Mouse (Mus musculus) thymus, postnatal 25 days (tissue): ENCODE data around the gene Usp2.
A peak's percentile ranks its signal among the peaks of the same experiment; 100 is the strongest.

Source experiments
- DNase-seq: peaks from one replicate; pipeline ENCODE4 v3.0.0; 2022

Gene Usp2

DNA sequence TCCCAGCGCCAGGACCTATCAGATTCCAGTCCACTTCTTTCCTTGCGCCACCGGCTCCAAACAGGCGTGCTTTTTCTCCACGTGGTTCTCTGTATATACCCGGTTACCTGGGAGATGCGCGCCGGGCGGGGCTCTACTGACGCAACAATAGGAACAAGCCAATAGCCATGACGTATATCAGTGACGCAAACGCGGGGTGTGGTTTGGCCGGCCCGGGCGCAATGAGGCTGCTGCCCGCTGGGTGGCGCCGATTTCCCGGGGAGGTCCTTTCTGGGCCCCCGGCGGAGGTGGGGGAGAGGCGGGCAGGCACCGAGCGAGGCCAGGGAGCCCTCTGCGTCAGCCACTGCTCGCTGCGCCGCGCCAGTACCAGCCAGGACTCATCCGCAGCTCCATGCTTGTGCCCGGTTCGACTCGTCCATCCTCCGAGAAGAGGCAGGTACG lies at the start of gene Usp2:
Usp2 (plus strand) TSS at position 237 of the 441 bp plus-strand sequence.
- peak; percentile 100 for DNase-seq

GRCm38 (mm10) chr9:44017846-44018245 lies 49.0 kb upstream of the Usp2 start:
- DNase-seq = peak; percentile 45

DNA sequence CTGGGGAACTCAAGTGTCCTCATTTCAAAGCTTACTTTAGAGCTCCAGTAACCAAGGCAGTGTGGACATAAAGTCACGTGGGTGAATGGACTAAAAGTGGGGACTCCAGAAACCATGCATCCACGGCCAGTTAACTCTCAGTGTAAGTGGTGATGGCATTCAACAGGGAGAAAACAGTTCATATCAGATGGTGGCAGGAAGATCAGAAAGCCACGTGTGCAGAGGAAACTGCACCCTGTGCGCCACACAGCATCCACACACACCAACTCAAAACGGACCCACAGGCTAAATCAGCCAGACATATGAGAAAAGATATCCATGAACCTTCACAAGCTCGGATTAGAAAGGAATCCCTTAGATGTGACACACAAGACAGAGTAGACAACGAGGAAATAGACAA lies 46.8 kb upstream of the Usp2 start:
- peak; percentile 71 for DNase-seq

GRCm38 (mm10) chr9:44022100-44022847 lies 44.5 kb upstream of the Usp2 start:
- DNase-seq = peak; percentile 82

GRCm38 (mm10) chr9:44024096-44024495 lies 42.7 kb upstream of the Usp2 start:
- DNase-seq = no peak

DNA sequence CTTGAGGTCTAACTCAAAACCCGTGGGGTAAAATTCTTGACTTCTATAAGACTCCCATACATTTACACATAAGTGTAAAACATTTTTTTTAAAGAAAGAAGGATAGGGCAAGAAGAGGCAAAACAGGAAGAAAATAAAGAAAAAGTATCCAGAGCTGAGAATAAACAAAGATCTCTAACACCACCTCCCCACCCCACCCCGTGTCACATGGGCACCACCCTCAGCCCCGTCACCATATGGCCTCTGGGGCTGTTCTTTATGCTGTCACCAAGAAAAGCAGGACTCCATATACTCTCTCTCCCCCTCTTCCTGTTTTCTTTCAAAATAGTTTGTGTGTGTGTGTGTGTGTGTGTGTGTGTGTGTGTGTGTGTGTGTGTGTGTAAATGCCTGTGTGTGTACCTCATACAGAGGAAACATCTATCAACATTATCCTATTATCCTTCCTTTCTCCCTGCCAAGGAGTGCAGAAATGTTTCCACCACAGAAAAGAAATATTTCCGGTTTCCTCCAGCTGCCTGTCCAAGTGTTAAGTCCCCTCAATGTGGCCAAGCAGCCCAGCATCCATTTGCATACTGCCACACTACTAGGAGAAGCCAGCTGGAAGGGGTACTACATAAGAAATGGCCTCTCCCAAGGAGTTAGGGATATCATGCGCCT lies 37.1 kb upstream of the Usp2 start:
- peak; percentile 70 for DNase-seq

GRCm38 (mm10) chr9:44030646-44031045 lies 36.2 kb upstream of the Usp2 start:
- DNase-seq = no peak

DNA sequence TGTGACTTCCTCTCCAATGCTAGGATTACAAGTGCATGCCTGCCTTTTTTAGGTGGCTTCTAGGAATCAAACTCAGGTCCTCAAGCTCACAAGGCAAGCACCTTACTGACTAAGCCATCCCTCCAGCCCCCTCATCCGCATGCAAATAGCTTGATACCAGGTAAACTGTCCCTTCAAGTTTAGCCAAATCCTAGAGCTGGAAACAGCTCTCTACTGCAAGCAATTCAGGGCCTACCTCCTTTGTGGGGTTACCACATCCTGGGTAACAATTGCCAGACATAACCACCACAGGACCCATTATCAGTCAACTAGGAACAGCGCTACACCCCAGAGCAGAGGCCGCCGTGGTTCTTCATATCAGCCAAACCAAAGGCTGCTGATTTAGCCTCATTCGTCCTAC lies 35.7 kb upstream of the Usp2 start:
- peak; percentile 75 for DNase-seq

DNA sequence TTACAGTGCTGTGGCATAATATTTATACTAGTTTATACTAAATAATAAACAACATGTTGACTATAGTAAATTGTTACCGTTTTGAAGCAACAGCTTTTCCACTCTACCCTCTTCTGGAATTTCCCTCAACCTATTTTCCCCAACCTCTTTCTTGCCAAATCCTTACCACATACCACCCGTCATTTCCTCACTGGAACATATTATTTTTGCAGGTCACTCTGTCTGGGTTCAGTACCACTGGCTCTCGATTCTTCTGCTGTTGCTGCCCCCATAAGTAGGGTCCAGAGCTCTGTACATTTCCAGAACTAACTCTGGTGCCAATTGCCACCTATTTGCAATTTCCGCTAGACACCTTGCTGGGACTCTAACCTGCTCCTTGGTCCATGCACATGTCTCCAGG lies 34.9 kb upstream of the Usp2 start:
- DNase-seq = no peak

DNA sequence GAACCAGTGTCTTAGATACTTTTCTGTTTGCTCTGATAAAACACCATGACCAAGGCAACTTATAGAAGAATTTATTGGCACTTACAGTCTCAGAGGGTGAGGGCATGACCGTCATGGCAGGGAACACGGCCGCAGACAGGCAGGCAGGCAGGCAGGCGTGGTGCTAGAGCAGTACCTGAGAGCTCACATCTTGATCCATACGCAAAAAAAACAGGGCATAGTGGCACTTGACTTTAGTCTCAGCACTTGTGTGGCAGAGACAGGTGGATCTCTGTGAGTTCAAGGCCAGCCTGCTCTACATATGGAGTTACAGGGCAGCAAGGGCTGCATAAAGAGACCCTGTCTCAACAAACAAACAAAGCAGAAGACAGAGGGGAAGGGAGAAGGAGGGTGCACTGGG lies 33.5 kb upstream of the Usp2 start:
- DNase-seq = no peak

DNA sequence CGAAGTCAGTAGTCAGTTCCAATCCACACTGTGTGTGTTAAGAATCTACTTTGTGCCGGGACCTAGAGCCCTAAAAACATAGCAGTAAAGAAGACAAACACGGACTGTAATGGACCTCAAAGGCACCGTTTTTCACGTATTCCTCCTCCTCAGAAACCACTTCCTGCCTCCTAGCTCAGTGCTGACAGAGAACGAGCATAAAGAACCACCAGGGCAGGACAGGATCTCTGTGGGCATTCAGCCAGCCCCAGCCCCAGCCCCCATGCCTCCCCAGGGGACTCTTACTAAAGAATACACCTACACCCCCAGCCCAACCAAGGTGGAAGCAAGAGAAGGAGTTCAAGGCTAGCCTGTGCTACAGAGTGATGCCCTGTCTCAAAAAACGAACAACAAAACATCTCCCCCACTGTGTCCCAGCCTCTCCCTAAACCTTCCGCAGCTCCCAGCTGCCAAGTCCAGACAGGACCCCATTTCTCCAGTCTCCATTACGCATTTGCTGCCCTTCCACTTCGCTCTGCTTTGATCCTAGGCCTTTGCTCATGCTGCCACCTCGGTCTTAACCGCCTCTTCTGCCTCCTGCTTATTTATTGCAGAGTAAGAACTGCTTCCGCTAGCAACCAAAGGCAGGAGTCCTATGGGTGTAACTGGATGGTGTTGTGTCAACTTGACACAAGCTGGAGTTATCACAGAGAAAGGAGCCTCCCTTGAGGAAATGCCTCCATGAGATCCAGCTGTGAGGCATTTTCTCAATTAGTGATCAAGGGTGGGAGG lies 32.7 kb upstream of the Usp2 start:
- peak; percentile 68 for DNase-seq

DNA sequence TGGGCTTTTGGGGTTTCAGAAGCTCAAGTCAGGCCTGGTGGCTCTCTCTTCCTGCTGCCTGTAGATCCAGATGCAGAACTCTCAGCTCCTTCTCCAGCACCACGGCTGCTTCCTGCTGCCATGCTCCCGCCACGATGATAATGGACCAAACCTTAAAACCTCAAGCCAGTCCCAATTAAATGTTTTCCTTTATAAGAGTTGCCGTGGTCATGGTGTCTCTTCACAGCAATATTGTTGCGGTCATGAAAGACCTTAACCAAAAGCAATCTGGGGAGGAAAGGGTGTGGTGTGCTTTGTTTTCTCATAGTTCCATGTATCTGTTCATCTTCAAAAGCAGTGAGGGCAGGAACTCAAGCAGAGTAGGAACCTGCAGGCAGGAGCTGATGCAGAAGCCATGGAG lies 29.7 kb upstream of the Usp2 start:
- peak; percentile 4 for DNase-seq

DNA sequence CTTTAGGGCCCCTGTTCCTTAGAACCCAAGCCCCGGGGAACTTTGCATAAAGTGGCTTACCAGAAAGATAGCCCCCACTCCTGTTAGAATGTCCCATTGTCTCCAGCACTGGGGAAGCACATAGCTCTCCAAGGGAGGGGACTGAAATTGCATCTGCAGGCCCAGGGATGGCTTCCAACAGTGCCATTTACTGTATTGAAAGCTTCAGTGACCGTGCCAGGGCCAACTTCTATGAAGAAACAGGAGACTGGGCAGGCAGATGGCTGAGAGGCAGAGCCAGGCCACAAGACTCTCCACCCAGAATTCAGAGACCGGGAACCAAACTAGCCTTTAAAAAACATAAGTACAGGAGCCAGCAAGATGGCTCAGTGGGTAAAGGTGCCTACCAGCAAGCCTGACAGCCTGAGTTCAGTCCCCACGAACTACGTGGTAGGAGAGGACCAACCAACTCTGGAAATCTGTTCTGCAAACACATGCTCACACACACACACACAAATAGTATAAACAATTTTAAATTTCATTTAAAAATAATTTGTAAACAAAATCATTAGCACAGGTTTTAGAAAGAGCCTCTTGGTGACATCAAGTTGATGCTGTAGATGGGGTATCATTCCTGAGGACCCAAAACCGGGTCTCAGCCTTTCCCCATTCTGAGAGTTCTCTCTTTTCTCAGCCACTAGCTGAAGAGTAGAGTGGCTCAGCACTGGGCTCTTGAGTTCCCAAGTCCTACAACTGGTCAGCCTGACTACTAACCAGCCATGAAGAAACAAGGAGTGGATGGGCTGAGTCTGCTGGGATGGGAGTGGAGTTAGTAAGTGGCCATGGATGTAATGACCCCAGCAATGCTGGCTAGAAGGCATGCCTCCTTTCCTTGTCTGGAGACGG lies 25.1 kb upstream of the Usp2 start:
- DNase-seq = no peak

- no peak for DNase-seq
These were observed 24.5 kb upstream of the Usp2 start for GRCm38 (mm10) chr9:44042396-44042680.

GRCm38 (mm10) chr9:44042836-44043707 lies 23.7 kb upstream of the Usp2 start, which contains the start of gene Thy1:
Thy1 (plus strand) TSS chr9:44043384.
- peak; percentile 87 for DNase-seq

GRCm38 (mm10) chr9:44043708-44044425 lies 23.0 kb upstream of the Usp2 start:
- DNase-seq = peak; percentile 69

GRCm38 (mm10) chr9:44044426-44045157 lies 22.2 kb upstream of the Usp2 start:
- DNase-seq = peak; percentile 82

- no peak for DNase-seq
These were observed 21.5 kb upstream of the Usp2 start for GRCm38 (mm10) chr9:44045158-44045883.

DNA sequence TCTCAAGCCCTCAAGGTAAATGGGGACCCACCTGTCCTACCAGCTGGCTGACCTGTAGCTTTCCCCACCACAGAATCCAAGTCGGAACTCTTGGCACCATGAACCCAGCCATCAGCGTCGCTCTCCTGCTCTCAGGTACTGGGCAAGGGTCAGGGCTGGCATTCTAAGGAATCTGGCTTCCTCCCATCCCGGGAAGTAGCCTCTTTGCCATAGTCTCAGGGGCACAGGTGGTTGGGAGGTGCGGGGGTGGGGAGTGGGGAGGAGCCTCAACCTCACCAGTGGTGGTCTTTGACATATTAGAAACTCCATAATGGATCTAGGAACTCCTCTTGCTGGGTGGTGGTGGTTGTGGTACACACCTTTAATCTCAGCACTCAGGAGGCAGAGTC lies 20.9 kb upstream of the Usp2 start:
- no peak for DNase-seq

- DNase-seq = peak; percentile 71
These were observed 20.4 kb upstream of the Usp2 start for GRCm38 (mm10) chr9:44046426-44046825.
